Mouse (Mus musculus) lung, postnatal 0 days (tissue): Measurements from ENCODE around the gene Dcdc2a.

ENCODE experiments used
- CTCF ChIP-seq: IDR thresholded peaks from 2 replicates; pipeline ENCODE4 v1.5.1; 2016; ENCODE audit warnings: antibody characterized with exemption, mild to moderate bottlenecking
- EP300 ChIP-seq: IDR thresholded peaks from 2 replicates; pipeline ENCODE4 v1.6.1; 2016; ENCODE audit warnings: antibody characterized with exemption, mild to moderate bottlenecking, control low read depth

DNA sequence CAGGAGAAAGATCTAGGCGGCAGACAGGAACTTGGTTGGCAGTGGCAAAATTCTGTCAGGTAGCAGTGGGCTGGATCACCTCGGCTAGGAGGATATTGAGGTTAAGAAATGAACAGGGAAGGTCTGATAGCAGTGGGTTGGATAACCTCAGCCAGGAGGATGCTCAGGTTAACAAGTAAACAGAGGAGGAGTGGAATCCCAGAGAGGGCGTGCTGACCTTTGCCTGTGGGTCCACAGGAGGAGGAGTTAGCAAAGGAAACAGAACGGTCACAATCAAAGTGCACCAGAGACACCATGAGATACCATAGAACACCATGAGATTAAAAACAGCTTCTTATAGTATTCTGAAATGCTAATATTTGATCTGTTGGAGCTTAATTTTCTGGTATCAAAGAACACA, 38.6 kb downstream of the Dcdc2a start:
- TF ChIP-seq CTCF, result no peak
- TF ChIP-seq EP300, result no peak
